Mouse (Mus musculus) inflammation-experienced regulatory T-cells, adult 6 months (primary cell): ENCODE data around the gene Tmem217. TPM values are rescaled to one million over a fixed set of nuclear protein-coding genes. Genes with fewer than 3 reads are reported as not detected.
A peak's percentile ranks its signal among the peaks of the same experiment; 100 is the strongest.
"Not testable (repeated sequence)": the region's sequence is repeated elsewhere in the genome, so short reads cannot be mapped to it uniquely, and the experiment has no call there.

ENCODE experiments used
- ATAC-seq: one replicate; pipeline ENCODE4 v1.8.0; 2017
- polyA plus RNA-seq, 3 experiments: library from polyadenylated mRNA; unstranded; fragments of 100-300 nt; shearing (Covaris generic); gene quantifications; one replicate each; pipeline ENCODE4 v1.2.1; 2017

The Tmem217 gene
- polyA plus RNA-seq, 3 experiments from 2014 or later = 1.1 to 1.3 TPM; not detected in 1

DNA sequence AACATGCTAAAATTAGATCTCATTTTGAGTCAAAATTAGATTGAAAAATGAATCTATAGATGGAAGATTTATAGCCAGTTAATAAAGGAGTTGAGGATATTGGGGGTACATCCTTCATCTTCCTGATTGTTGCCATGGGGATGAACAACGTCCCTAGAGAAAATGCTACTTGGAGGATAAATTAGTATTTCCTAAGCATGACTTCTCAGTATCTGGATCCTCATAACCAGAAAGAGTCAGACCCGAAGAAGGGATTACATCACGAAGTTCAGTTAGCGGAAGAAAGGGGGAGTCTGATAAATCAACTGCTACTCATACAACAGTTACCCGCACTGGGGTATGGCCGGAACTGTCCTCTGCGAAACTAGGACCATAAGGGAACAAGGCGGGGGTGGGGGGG is 3.2 kb downstream of the Tmem217 start:
- ATAC-seq = no peak

- ATAC-seq = no peak
Measured at GRCm38 (mm10) chr17:29548494-29548893, 3.7 kb downstream of the Tmem217 start.

GRCm38 (mm10) chr17:29545241-29545640 is 6.9 kb downstream of the Tmem217 start:
- no peak for ATAC-seq

DNA sequence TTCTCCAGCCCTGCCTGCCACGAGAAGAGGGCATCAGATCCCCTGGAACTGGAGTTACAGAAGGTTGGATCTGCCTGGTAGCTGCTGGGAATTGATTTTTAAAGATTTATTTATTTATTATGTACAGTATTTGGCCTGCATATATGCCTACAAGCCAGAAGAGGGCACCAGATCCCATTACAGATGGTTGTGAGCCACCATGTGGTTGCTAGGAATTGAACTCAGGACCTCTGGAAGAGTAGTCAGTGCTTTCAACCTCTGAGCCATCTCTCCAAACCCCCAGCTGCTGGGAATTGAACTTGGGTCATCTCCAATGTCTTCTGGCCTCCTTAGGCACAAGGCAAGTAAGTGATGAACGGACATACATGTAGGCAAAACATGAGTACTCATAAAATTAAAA is 8.1 kb downstream of the Tmem217 start:
- ATAC-seq = no peak

- no peak for ATAC-seq
Measured at GRCm38 (mm10) chr17:29542831-29543690, 9.1 kb downstream of the Tmem217 start.

DNA sequence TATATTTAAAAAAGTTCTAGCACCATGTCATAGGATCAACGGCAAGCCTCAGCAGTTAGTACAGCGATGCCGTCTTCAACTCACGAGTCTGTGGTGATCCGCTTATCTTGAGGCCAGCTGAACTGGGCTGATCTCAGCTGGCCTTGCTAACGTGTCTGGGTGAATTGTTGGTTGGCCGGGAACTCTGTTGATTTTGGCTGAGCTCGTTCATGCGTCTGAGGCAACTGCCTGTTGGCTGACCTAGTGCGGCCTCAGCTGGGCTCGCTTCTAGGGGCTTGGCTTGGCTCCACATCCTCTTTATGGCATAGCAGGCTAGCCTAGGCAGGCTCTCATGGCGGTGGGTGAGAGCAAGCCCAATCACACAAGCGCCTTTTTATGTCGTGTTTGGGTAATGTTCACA is 10.8 kb downstream of the Tmem217 start:
- no peak for ATAC-seq

DNA sequence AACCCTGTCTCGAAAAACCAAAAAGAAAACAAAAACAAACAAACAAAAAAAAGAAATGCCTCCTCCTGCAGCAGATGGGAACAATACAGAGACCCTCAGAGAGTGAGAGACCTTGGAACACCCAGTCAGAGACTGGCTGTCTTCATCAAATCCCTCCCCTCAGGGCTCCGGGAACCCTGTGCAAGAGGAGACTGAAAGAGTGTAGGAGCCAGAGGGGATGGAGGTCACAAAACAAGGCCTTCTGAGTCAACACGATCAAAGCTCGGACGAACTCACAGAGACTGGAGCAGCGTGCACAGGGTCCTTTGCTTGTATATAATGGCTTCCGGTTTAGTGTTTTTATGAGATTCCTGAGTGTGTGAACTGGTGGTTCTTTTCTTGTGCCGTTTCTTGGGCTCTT is 11.8 kb downstream of the Tmem217 start:
- ATAC-seq = no peak

- peak; percentile 55 for ATAC-seq
Measured at GRCm38 (mm10) chr17:29533866-29534265, 18.3 kb downstream of the Tmem217 start.

GRCm38 (mm10) chr17:29531757-29532384 is 20.3 kb downstream of the Tmem217 start:
- peak; percentile 94 for ATAC-seq

DNA sequence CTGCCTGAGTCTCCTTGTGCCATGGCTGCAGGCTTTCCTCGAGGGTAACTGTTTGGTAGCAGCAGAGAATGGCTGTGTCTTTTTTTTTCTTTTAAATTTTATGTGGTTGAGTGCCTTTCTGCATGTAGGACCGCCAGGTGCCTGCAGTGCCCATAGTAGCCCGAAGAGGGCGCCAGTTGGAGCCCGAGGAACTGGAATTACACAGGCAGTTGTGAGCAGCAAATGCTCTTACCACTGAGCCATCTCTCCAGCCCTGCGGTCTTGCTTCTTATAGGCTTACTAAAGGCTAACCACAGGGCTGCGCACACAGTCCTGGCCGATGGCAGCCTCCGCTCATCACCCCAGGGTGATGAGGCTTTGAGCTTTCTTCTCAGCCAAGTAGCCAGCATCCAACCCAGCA is 20.9 kb downstream of the Tmem217 start:
- no peak for ATAC-seq

- no peak for ATAC-seq
Measured at GRCm38 (mm10) chr17:29530508-29530907, 21.7 kb downstream of the Tmem217 start.

DNA sequence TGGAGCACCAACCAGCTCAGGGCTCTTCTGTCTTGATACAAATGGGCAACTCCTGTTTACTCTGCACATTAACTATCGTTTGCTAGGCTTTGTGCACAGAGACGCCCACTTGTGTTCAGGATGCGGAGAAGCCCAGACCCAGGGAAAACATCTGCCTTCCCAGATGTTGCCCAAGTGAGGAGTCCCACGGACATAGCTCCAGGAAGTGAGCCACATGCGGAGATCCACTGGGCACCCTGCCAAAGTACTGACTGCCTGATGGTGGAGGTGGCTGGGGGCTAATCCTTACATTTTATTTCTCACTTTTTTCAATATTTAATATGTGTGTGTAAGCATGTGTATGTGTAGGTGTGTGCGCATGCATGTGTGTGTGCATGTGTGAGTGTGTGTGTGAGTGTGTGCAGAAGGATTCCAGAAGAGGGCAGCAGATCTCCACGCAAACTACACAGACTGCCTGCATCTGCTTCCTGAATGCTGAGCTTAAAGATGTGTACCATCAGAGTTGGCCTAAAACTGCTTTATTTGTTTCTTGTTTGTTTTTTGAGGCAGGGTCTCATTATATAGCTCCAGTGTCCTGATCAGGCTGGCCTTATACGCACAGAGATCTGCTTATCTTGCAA is 23.5 kb downstream of the Tmem217 start:
- no peak for ATAC-seq

GRCm38 (mm10) chr17:29525613-29526012 is 26.6 kb downstream of the Tmem217 start:
- no peak for ATAC-seq

- no peak for ATAC-seq
Measured at GRCm38 (mm10) chr17:29519731-29520130, 32.5 kb downstream of the Tmem217 start.

DNA sequence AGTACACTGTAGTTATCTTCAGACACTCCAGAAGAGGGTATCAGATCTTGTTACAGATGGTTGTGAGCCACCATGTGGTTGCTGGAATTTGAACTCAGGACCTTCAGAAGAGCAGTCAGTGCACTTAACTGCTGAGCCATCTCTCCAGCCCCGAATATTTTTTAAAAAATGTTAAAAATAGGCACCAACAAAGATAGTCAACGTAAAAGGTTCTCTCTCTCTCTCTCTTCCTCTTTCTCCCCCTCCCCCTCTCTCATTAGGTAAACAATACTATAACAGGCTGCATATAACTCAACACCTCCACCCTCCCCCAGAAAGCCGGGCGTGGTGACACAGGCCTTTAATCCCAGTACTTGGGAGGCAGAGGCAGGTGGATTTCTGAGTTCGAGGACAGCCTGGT is 33.5 kb downstream of the Tmem217 start:
- not testable (repeated sequence) for ATAC-seq

DNA sequence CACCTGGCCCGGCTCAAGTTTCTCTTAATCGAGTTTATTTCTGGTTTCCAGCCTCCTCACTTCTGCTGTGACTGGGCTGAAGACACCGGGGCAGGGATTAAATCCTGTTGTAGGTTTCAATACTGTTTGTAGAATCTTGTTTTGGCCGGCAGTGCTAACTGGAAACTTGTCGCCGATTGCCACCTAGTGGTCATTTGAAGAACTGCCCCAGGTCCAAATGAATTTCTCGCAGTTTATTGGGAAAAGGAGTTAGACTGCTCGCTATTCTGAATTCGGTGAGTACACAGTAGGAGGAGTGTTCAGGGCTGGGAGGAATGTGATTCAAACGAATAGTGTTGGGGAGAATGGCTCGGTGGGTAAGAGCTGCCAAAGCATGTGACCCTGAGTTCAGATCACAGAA is 37.8 kb downstream of the Tmem217 start:
- peak; percentile 74 for ATAC-seq

DNA sequence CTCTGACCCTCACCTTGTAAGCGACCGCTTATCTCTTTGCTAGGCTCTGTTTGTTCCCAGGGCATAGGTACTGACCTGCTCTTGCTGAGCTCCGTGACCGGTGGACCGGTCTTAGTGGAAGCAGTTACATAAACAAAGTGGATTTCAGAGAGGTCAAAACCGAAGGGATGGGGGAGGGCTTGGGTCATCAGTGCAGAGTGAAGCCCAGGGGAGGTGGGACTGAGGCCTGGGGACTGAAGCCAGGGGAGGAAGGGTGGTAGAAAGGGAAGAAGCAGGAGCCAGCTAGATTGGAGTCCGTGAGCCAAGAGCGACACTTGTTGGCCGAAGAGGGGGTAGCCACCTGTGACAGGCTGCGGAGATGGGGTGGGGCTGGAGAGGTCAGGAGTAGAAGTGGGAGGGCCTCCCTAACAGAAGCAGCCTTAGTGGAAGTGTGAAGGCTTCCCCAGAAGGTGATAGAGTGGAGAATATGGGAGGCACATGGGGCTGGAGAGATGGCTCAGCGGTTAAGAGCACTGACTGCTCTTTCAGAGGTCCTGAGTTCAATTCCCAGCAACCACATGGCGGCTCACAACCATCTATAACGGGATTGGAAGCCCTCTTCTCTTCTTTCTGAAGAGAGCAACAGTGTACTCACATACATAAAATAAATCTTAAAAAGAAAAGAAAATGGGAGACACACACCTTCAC is 39.0 kb downstream of the Tmem217 start:
- peak; percentile 43 for ATAC-seq

DNA sequence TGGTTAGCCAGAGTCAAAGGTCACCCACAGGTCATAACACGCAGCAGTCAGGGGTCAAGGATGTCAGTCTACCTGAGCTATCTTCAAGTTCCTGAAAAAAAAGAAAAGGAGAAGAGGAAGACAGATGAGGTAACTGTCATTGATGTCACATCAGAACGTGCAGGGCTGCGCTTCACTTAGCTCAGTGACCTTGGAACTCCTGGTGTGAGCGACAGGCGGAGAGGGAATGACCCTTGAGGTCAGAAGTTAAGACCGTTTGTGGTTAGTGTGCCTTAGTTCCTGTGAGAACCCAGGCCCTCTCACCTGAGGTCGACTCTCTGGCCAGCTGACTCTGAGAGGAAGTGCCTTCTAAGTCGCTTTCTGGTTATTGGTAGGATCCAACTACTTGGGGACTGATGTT is 41.5 kb downstream of the Tmem217 start:
- ATAC-seq = no peak

DNA sequence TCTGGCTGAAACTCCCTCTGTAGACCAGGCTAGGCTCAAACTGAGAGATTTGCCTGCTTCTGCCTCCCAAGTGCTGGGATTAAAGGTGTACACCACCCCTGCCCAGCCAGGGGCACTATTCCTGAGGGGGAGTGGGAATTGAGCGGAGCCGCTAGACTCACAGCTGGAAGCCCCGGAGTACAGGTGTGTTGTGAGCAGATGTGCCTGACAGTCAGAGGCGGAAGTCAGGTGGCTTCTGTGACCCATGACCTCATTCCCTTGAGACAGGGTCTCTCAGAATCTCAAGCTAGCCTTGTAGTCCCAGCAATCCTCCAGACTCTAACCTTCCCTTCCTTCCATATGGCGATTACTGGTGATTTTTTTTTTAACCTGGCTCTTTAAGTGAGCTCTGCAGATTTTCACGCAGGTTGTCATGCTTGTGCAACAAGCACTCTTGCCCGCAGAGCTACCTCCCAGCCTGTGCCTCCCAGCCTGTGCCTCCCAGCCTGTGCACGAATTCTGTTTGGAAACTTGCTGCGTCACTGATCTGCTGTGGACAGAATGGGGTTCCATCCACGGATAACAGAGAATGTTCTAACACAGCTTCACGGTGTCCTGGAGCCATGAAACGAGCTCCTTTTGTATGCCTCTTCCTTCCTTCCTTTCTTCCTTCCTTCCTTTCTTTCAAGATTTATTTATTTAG is 43.1 kb downstream of the Tmem217 start:
- ATAC-seq = no peak

DNA sequence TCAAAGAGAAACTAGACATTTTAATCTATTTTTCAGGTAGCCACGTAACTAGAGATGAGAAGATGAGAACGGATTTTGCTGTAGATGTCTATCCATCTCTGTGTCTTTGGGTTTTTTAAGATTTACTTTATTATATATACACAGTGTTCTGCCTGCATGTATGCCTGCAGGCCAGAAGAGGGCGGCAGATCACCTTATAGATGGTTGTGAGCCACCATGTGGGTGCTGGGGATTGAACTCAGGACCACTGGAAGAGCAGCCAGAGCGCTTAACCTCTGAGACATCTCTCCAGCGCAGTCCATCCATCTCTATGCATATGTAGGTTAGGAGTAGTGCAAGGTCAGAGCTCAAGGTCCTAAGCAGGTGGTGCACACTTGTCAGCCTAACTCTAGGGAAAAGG is 48.5 kb downstream of the Tmem217 start:
- ATAC-seq = no peak

- no peak for ATAC-seq
Measured at GRCm38 (mm10) chr17:29502669-29503665, 49.2 kb downstream of the Tmem217 start.
